Mouse (Mus musculus) heart, embryonic 15.5 days (tissue): ENCODE results near the gene Zfp609. TPM values are rescaled to one million over a fixed set of nuclear protein-coding genes. Genes with fewer than 3 reads are reported as not detected.
"Not testable (repeated sequence)": the region's sequence is repeated elsewhere in the genome, so short reads cannot be mapped to it uniquely, and the experiment has no call there.

ENCODE experiments used
- ATAC-seq: fragments of 200-750 bp; cut with Nextera tagmentation; replicated peaks from 2 replicates; pipeline ENCODE4 v1.8.0; 2017; ENCODE audit warnings: low read depth, moderate TSS enrichment; ENCODE audit not compliant: insufficient number of reproducible peaks, insufficient read depth, low FRiP score
- H3K27ac ChIP-seq: fragments of 300-500 bp; sonication (generic); 2 replicates; pipeline ENCODE4 v1.5.1; 2015; ENCODE audit warnings: mild to moderate bottlenecking, inconsistent platforms
- H3K27me3 ChIP-seq: fragments of 300-500 bp; sonication (generic); 2 replicates; pipeline ENCODE4 v1.6.1; 2015; ENCODE audit warnings: inconsistent platforms
- H3K36me3 ChIP-seq: fragments of 300-500 bp; sonication (generic); 2 replicates; pipeline ENCODE4 v1.6.1; 2015; ENCODE audit warnings: mild to moderate bottlenecking, inconsistent platforms
- H3K4me1 ChIP-seq: fragments of 300-500 bp; sonication (generic); replicated peaks from 2 replicates; pipeline ENCODE4 v1.6.1; 2015; ENCODE audit warnings: inconsistent platforms
- H3K4me2 ChIP-seq: fragments of 300-500 bp; sonication (generic); 2 replicates; pipeline ENCODE4 v1.6.1; 2015; ENCODE audit warnings: inconsistent platforms, mild to moderate bottlenecking, moderate library complexity
- H3K4me3 ChIP-seq: fragments of 300-500 bp; sonication (generic); 2 replicates; pipeline ENCODE4 v1.5.1; 2015; ENCODE audit warnings: mild to moderate bottlenecking, inconsistent platforms
- H3K9ac ChIP-seq: fragments of 300-500 bp; sonication (generic); 2 replicates; pipeline ENCODE4 v1.6.1; 2015; ENCODE audit warnings: mild to moderate bottlenecking, inconsistent platforms
- H3K9me3 ChIP-seq: fragments of 300-500 bp; sonication (generic); replicated peaks from 2 replicates; pipeline ENCODE4 v1.6.1; 2016; ENCODE audit warnings: inconsistent platforms
- WGBS: fragments of 180-500 bp; shearing (Covaris S2); methylation state at CpG from one replicate; pipeline ENCODE4 v1.1.7; 2015; ENCODE audit warnings: mixed read lengths; 5-methylcytosine and 5-hydroxymethylcytosine counted together
- polyA plus RNA-seq: library from polyadenylated mRNA; unstranded; fragments of >200 nt; fragmentation: Nextera tagmentation; extraction: Ambion mirVana; gene quantifications from 2 replicates; pipeline ENCODE4 v1.2.1, GENCODE M21; 2015

The Zfp609 gene
- polyA plus RNA-seq, 1 experiment from 2014 or later: 4.9 TPM

DNA sequence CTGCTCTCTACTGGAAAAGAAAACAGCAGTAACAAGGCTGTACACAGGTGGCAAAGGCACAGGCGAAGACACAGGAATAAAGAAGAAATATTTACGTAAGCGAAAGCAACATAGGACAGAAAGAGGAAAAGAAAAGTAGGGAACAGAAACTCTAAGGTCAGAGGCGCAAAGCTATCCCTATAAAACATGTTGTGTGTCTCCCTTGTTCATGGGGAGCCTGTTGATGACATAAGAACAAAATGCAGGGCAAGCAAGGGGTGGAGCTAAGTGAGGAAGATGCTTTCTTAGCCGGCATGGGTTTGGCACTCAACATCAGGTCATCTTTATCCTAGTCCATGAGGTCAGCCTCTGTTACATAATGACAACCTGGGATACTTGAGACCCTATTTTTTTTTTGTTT, 109.2 kb downstream of the Zfp609 start:
- Histone ChIP-seq H3K4me3 (no peak overlapping the region), H3K27ac (no peak overlapping the region), H3K9ac (no peak overlapping the region), H3K9me3 (no peaks in the 10 kb centered on the region), H3K4me2 (no peak overlapping the region), H3K36me3 (no peaks in the 10 kb centered on the region), H3K27me3 (no peaks in the 10 kb centered on the region), H3K4me1 (peaks cover 26% of the 10 kb centered on the region)
- no peak for ATAC-seq
- 90% methylated on average over 5 of the region's 5 CpGs for WGBS

DNA sequence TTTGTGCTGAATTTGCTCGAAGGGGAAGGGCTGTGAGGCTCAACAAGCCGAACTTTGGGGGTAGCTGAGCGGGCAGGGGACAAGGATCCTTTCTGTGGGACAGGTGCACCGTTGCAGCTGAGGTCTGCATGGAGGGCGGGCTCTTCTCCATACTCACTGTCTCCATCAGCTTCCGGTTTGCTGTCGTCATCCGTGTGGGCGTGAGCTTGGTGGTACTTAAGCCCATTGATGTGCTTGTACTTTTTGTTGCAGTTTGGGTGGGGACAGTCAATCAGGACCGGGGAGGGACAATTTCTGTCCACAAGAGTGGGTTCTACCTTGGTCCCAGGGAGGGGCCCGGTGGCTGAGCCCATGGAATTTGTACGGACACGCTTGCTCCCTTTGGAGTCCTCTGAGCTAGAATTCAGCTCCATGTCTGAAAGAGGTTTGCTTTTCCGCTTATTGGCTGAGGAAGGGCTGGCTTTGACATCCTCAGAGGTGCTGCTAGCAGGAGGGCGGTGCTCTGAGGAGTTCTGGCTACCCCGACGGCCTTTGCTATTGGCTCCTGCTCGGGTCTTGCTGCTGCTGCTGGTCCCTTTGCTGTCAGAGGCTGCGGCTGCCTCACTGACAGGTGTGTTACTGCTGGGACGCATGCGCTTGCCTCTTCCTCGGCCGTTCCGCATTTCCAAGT, 123.3 kb downstream of the Zfp609 start:
- no peak for ATAC-seq

DNA sequence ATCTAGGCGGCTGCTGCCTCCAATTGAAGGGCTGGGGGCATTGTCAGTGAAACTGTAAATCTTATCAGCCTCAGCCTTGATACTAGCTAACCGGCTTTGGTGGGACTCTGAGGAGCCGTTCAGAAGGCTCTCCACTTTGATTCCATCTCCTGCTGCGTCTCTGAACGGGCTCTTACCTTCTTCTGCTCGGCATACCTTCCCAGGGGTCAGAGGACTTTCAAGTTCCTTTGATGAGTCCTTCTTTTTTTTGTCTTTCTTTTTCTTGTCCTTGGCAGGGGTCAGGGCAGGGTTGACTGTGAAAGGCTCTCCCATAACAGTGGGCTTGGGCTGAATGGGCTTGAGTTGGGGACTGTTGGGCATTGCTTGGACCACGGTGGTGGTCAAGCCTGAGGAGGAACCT, 124.1 kb downstream of the Zfp609 start:
- H3K27me3 ChIP-seq: no peaks in the 10 kb centered on the region
- H3K27ac ChIP-seq: no peak overlapping the region
- H3K4me2 ChIP-seq: no peak overlapping the region
- no peak overlapping the region for H3K4me3 ChIP-seq
- peaks cover 52% of the 10 kb centered on the region for H3K36me3 ChIP-seq
- no peaks in the 10 kb centered on the region for H3K4me1 ChIP-seq
- WGBS: 71% methylated on average over 7 of the region's 7 CpGs
- no peak for ATAC-seq
- no peaks in the 10 kb centered on the region for H3K9me3 ChIP-seq
- H3K9ac ChIP-seq: no peak overlapping the region

More for the DNA sequence above, 123.3 kb downstream of the Zfp609 start:
- Histone ChIP-seq H3K9me3 (no peaks in the 10 kb centered on the region), H3K9ac (no peak overlapping the region), H3K27ac (no peak overlapping the region), H3K4me3 (no peak overlapping the region), H3K4me1 (no peaks in the 10 kb centered on the region), H3K4me2 (no peak overlapping the region), H3K36me3 (peaks cover 46% of the 10 kb centered on the region), H3K27me3 (no peaks in the 10 kb centered on the region)
- 91% methylated on average over 24 of the region's 24 CpGs for WGBS

DNA sequence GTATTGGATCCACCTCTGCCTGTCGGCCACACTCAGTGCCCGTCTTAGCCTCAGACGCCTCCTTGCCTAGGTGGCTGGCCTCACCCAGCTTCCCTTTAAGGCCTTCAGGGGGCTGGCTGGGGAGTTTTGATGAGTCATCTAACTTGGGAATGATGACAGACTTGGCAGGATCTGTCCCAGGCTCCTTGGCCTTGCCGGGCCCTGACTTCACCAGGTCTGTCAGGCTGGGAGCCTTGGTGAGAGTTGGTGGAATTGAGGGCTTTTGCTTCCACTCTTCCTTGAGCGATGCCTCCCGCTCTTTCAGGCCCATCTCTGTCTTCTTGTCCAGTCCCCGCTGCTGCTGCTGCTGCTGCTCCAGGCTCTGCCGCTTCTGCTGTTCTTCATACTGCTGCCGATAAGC, 125.1 kb downstream of the Zfp609 start:
- WGBS: 86% methylated on average over 9 of the region's 9 CpGs
- Histone ChIP-seq H3K27ac (no peak overlapping the region), H3K36me3 (peaks cover 56% of the 10 kb centered on the region), H3K4me2 (no peak overlapping the region), H3K9me3 (no peaks in the 10 kb centered on the region), H3K9ac (no peak overlapping the region), H3K4me1 (peaks cover 3% of the 10 kb centered on the region), H3K27me3 (no peaks in the 10 kb centered on the region), H3K4me3 (no peak overlapping the region)
- no peak for ATAC-seq

DNA sequence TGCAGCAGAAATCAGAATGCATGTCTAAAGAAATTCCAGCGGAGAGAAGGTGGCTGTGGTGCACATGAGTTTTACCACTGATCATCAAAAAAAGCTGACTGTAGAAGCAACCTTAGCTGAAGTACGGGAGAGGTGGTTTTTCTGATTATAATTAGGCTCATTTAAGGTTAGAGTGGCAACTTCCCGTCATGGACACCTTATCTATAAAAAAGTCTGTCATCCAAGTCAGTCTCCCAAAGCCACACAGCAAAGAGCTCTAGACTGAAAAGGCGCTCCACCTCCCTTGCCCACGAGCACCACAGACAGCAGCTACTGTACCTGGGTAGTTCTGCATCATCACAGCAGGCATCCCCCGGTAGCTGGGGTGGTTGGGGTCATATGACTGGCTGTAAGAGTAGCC, 126.9 kb downstream of the Zfp609 start:
- Histone ChIP-seq H3K9me3 (no peaks in the 10 kb centered on the region), H3K27ac (no peak overlapping the region), H3K4me3 (no peak overlapping the region), H3K4me2 (no peak overlapping the region), H3K9ac (no peak overlapping the region), H3K4me1 (peaks cover 17% of the 10 kb centered on the region), H3K27me3 (no peaks in the 10 kb centered on the region), H3K36me3 (peaks cover 59% of the 10 kb centered on the region)
- 77% methylated on average over 6 of the region's 6 CpGs for WGBS
- ATAC-seq: no peak

DNA sequence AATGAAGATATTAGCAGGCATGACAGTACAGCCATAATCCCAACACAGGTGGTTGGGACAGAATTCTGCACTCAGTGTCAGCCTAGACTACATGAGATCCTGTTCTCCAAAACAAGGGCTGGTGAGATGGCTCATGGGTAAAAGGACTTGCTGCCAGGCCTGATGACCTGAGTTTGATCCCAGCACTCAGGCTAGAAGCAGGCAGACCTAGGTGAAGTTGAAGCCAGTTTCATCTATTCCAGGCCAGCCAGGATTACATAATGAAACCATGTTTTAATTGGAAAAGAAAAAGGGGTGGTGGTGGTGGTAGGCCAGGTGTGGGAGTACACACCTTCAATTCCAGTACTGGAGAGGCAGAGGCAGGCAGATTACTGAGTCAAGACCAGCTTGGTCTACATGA, 129.4 kb downstream of the Zfp609 start:
- Histone ChIP-seq H3K4me3 (no peak overlapping the region), H3K9me3 (no peaks in the 10 kb centered on the region), H3K27me3 (no peaks in the 10 kb centered on the region), H3K9ac (no peak overlapping the region), H3K4me2 (no peak overlapping the region), H3K27ac (no peak overlapping the region), H3K4me1 (peaks cover 24% of the 10 kb centered on the region), H3K36me3 (peaks cover 67% of the 10 kb centered on the region)
- no peak for ATAC-seq

DNA sequence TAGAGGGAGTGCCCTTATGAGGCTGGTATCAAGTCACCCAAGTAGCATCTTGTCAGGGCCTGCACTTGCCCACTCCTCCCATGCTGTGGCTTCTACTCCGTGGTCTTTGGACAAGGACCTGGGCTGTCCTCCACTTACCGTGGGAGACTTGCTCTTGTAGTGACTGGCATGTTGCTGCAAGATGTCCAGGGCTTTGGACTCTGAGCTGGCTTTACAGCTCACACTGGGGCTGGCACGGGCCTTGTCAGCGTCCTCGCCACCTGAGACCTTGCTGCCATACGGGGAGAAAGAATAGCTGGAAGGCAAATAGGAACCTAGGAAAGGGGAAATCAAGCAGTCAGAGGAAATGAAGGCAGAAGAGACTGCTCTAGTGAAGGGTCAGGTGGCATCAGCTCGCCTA, 130.0 kb downstream of the Zfp609 start:
- peaks cover 30% of the 10 kb centered on the region for H3K4me1 ChIP-seq
- no peak overlapping the region for H3K4me2 ChIP-seq
- peaks cover 68% of the 10 kb centered on the region for H3K36me3 ChIP-seq
- H3K9me3 ChIP-seq: no peaks in the 10 kb centered on the region
- WGBS: 82% methylated on average over 7 of the region's 7 CpGs
- no peaks in the 10 kb centered on the region for H3K27me3 ChIP-seq
- no peak overlapping the region for H3K4me3 ChIP-seq
- no peak for ATAC-seq
- no peak overlapping the region for H3K27ac ChIP-seq
- H3K9ac ChIP-seq: no peak overlapping the region

DNA sequence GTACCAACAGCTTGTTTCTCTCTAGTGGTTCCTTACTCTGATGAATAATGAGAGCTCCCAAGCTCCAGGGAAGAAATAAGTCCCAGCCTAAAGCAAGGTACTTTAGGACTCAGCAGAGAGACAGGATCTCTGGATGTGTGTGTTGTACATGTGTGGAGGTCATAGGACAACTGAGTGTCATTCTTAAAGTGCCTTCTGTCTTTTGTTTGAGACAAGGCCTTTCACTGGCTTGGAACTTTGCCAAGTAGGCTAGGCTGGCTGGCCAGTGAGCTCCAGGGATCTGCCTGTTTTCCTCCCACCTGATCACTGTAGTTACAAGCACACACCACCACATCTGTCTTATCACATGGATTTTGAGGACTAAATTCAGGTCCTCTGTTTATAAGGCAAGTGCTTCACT, 131.0 kb downstream of the Zfp609 start:
- H3K27ac ChIP-seq: peak overlapping the region; percentile 68
- no peaks in the 10 kb centered on the region for H3K27me3 ChIP-seq
- no peak overlapping the region for H3K4me3 ChIP-seq
- no peak overlapping the region for H3K4me2 ChIP-seq
- ATAC-seq: no peak
- H3K36me3 ChIP-seq: peaks cover 66% of the 10 kb centered on the region
- peaks cover 30% of the 10 kb centered on the region for H3K4me1 ChIP-seq
- H3K9ac ChIP-seq: no peak overlapping the region
- H3K9me3 ChIP-seq: no peaks in the 10 kb centered on the region

DNA sequence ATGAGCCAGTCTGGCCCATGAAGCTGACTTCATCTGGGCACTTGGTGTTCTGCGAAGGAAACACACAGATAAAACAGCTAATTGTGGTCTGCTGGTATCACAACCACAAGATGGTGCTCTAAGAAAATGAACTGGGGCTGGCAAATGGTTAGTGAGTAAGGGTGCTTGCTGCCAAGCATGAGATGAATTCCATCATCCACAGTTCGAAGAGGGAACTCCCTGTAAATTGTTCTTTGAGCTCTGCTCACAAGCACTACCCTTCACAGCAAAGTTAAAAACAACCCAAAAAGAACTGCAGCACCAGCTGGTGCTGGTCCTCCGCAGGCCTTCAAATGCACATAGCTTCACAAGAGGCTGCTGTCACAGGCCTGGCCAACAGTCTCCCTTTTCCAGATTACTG, 131.7 kb downstream of the Zfp609 start:
- no peak for ATAC-seq
- 34% methylated on average over 3 of the region's 3 CpGs for WGBS
- Histone ChIP-seq H3K9ac (no peak overlapping the region), H3K4me1 (peaks cover 30% of the 10 kb centered on the region), H3K4me2 (no peak overlapping the region), H3K4me3 (no peak overlapping the region), H3K27ac (peak overlapping the region; percentile 68), H3K9me3 (no peaks in the 10 kb centered on the region), H3K36me3 (peaks cover 65% of the 10 kb centered on the region), H3K27me3 (no peaks in the 10 kb centered on the region)

DNA sequence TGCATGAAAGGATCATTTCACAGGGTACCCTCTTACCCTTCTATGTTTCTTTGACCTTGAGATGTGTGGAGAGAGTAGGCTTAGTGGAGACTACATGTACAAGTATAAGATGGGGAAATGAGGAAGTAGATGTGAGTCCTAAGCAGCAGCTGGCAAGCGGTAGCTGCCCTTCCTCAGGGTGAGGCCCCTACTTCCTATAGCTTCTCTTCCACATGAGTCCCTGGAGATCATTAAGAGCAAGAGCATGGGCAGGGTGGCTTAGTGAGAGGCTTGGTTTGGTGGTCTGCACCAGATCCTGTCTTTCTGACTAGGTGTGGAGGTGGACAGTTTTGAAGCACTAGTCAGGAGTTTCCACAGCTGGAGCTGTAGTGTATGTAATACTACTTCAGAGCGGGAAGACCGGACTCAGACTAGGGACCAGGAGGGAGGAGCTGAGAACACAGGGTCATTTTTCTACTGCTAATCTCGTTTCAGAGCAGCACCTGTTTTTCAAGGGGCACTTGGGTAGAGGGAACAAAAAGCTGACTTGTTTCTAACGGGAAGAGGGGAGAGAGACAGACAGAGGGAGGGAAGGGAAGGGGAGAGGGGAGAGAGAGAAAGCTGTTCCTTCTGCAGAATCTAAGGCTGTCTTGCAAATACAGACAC, 134.3 kb downstream of the Zfp609 start:
- Histone ChIP-seq H3K27me3 (no peaks in the 10 kb centered on the region), H3K4me1 (peaks cover 29% of the 10 kb centered on the region), H3K9me3 (no peaks in the 10 kb centered on the region), H3K9ac (no peak overlapping the region), H3K4me3 (no peak overlapping the region), H3K27ac (peak overlapping the region; percentile 29), H3K4me2 (no peak overlapping the region), H3K36me3 (peaks cover 56% of the 10 kb centered on the region)
- no peak for ATAC-seq
- 39% methylated on average over 5 of the region's 5 CpGs for WGBS

DNA sequence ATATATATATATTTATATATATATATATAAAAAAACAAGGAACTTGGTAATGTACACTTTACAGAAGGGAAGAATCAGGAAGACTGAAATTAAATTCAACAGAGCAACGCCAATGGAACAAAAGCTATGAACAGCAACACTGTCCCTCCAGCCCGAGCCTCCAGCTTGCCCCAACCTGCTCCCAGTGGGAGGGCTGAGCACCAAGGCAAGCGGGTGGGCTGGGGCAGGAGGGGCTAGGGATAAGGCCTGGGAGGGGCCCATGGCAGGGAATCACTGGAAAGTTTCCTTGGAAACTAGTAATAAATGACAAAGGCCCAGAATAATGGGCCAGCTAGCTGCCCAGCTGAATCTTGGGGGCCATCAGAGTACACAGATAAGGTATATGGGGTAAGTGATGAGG, 134.9 kb downstream of the Zfp609 start:
- H3K27me3 ChIP-seq: no peaks in the 10 kb centered on the region
- H3K9ac ChIP-seq: no peak overlapping the region
- no peak overlapping the region for H3K4me2 ChIP-seq
- peaks cover 26% of the 10 kb centered on the region for H3K4me1 ChIP-seq
- H3K27ac ChIP-seq: peak overlapping the region; percentile 29; the same call in 1 of the 2 replicates
- WGBS: 53% methylated on average over 3 of the region's 3 CpGs
- no peak for ATAC-seq
- peaks cover 62% of the 10 kb centered on the region for H3K36me3 ChIP-seq
- no peaks in the 10 kb centered on the region for H3K9me3 ChIP-seq
- no peak overlapping the region for H3K4me3 ChIP-seq

DNA sequence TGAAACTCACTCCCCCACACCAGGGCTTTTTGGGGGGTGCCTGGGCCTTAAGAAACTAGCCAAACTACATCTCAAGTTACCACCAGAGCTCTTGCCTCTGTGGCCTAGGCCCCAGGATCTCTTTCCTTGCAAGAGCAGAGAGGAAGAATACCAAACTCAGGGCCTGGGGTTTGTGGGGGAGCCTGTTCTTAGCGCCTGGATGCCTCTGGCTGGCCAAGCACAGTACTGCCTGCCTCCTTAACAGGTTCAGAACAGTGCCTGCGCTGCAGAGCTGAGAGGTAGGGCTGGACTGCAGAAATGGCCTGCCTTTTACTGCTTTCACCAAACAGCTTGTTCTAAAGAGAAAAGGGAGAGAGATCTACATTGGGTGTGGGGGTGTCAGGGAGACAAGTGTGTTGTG, 137.5 kb downstream of the Zfp609 start:
- H3K9ac ChIP-seq, ATAC-seq, H3K4me3 ChIP-seq, H3K9me3 ChIP-seq, H3K27ac ChIP-seq, H3K4me2 ChIP-seq, H3K4me1 ChIP-seq, H3K27me3 ChIP-seq: not testable (repeated sequence)
- peaks cover 65% of the 10 kb centered on the region for H3K36me3 ChIP-seq
- WGBS: 63% methylated on average over 2 of the region's 2 CpGs
